In genomic region chr15:93002002-93002904, GRCm38 (mm10) we compare ENCODE assay signal across 8 mouse cellular contexts.
DNase-seq lines count a peak whose midpoint lies in the region; ATAC-seq lines count a peak whose summit lies in the region.

No protein-coding gene starts in this region.

- no peaks in the 10 kb centered on the region for H3K36me3 ChIP-seq in embryonic facial prominence, embryonic 14.5 days (ENCODE audit: control insufficient read depth, insufficient read depth, low read length)
- no peaks in the 10 kb centered on the region for H3K36me3 ChIP-seq in limb, embryonic 11.5 days (ENCODE audit: control insufficient read depth, insufficient read depth, low read length)
- no peaks in the 10 kb centered on the region for H3K36me3 ChIP-seq in midbrain, embryonic 15.5 days (replicated peaks)

- intact Hi-C loops in left cerebral cortex, postnatal 14 days (cut with DNase I): no loop called here

- peak overlapping the region; percentile 31 for H3K4me3 ChIP-seq in embryonic facial prominence, embryonic 14.5 days (ENCODE audit: low read depth, low read length)
- H3K4me3 ChIP-seq in limb, embryonic 11.5 days (ENCODE audit: low read depth, low read length): no peak overlapping the region; the same call in 1 of the 2 replicates
- peak overlapping the region; percentile 12 for H3K4me3 ChIP-seq in midbrain, embryonic 15.5 days

- no peaks in the 10 kb centered on the region for H3K9me3 ChIP-seq in embryonic facial prominence, embryonic 14.5 days (ENCODE audit: control insufficient read depth, low read length)
- H3K9me3 ChIP-seq in limb, embryonic 11.5 days (ENCODE audit: control insufficient read depth, low read length): no peaks in the 10 kb centered on the region
- H3K9me3 ChIP-seq in midbrain, embryonic 15.5 days: no peaks in the 10 kb centered on the region

- no peak overlapping the region for H3K27ac ChIP-seq in embryonic facial prominence, embryonic 14.5 days (replicated peaks; ENCODE audit: low read depth, low read length)
- H3K27ac ChIP-seq in limb, embryonic 11.5 days (replicated peaks; ENCODE audit: low read depth, low read length): no peak overlapping the region
- peak overlapping the region; percentile 55 for H3K27ac ChIP-seq in midbrain, embryonic 15.5 days

- peak overlapping the region; percentile 48 for H3K9ac ChIP-seq in embryonic facial prominence, embryonic 14.5 days (ENCODE audit: low read depth, low read length)
- 0 out of 2 replicates have a peak overlapping the region, but pooled peaks have one; percentile 37 for H3K9ac ChIP-seq in limb, embryonic 11.5 days (ENCODE audit: low read length)
- H3K9ac ChIP-seq in midbrain, embryonic 15.5 days: peak overlapping the region; percentile 20; the same call in 1 of the 2 replicates

- H3K4me2 ChIP-seq in embryonic facial prominence, embryonic 14.5 days (ENCODE audit: low read depth, low read length): peak overlapping the region; percentile 62
- H3K4me2 ChIP-seq in limb, embryonic 11.5 days (ENCODE audit: low read depth, severe bottlenecking): peak overlapping the region; percentile 41
- peak overlapping the region; percentile 39 for H3K4me2 ChIP-seq in midbrain, embryonic 15.5 days

- WGBS in embryonic facial prominence, embryonic 14.5 days: 17% methylated on average over 25 of the region's 25 CpGs
- 24% methylated on average over 25 of the region's 25 CpGs for WGBS in limb, embryonic 11.5 days
- WGBS in midbrain, embryonic 15.5 days: 26% methylated on average over 25 of the region's 25 CpGs

- H3K27me3 ChIP-seq in embryonic facial prominence, embryonic 14.5 days (replicated peaks; ENCODE audit: control insufficient read depth, insufficient read depth, low read length): no peaks in the 10 kb centered on the region
- no peaks in the 10 kb centered on the region for H3K27me3 ChIP-seq in limb, embryonic 11.5 days (ENCODE audit: control insufficient read depth, insufficient read depth, low read length)
- no peaks in the 10 kb centered on the region for H3K27me3 ChIP-seq in midbrain, embryonic 15.5 days (replicated peaks)

- peak; percentile 58 to 61 for DNase-seq in left cerebral cortex, postnatal 14 days (ENCODE audit: low spot score in 2 of 2)
- DNase-seq in left cerebral cortex, adult 11 months (ENCODE audit: low spot score): no peak
- peak; percentile 74 for DNase-seq in embryonic facial prominence, embryonic 14.5 days (ENCODE audit: low spot score)
- peak; percentile 44 for DNase-seq in heart, postnatal 4 days
- DNase-seq in limb, embryonic 11.5 days (ENCODE audit: low spot score): peak; percentile 47
- no peak for DNase-seq in spleen, adult 18-20 months
- no peak for DNase-seq in Muller cell, postnatal 12 days (ENCODE audit: inconsistent ontology term)

- peak; percentile 55 for ATAC-seq in embryonic facial prominence, embryonic 14.5 days (ENCODE audit: low read depth)
- no peak for ATAC-seq in limb, embryonic 11.5 days (ENCODE audit: insufficient number of reproducible peaks, low FRiP score, low TSS enrichment, low read depth)
- peak; percentile 74 for ATAC-seq in midbrain, embryonic 15.5 days (replicated peaks)

- peaks cover 8% of the 10 kb centered on the region; the same call in 1 of the 2 replicates for H3K4me1 ChIP-seq in embryonic facial prominence, embryonic 14.5 days (ENCODE audit: control insufficient read depth, insufficient read depth, low read length)
- 0 out of 2 replicates have a peak, but pooled peaks cover 7% of the 10 kb centered on the region for H3K4me1 ChIP-seq in limb, embryonic 11.5 days (ENCODE audit: control insufficient read depth, insufficient read depth, low read length)
- H3K4me1 ChIP-seq in midbrain, embryonic 15.5 days: peaks cover 13% of the 10 kb centered on the region

Comparison
In these comparisons a context has a peak if more than half of its experiments do, and no peak if none do; other contexts are left out.
1. DNase-seq: peak in left cerebral cortex, postnatal 14 days (2 of 2), embryonic facial prominence, embryonic 14.5 days (single experiment), heart, postnatal 4 days (single experiment) and limb, embryonic 11.5 days (single experiment); none in left cerebral cortex, adult 11 months (single experiment), spleen, adult 18-20 months (0 of 2) and Muller cell, postnatal 12 days (single experiment).
2. Peak in every context shown above with its lines, with median percentiles within 50 percentile points of each other: H3K4me2 ChIP-seq and H3K9ac ChIP-seq.